Mouse (Mus musculus): ENCODE data around the gene Isl1. TPM values are rescaled to one million over a fixed set of nuclear protein-coding genes. Genes with fewer than 3 reads are reported as not detected.
A peak's percentile ranks its signal among the peaks of the same experiment; 100 is the strongest.

Gene Isl1
- polyA plus RNA-seq, 2 experiments, result 1.7 to 4.4 TPM

- H3K27ac ChIP-seq (replicated peaks; ENCODE audit: low read depth, low read length), result no peak overlapping the region
- no peak overlapping the region for H3K4me3 ChIP-seq (replicated peaks; ENCODE audit: low read length)
- no peak overlapping the region for H3K4me2 ChIP-seq (replicated peaks; ENCODE audit: low read depth, low read length, severe bottlenecking)
- H3K9ac ChIP-seq (ENCODE audit: low read depth, low read length, severe bottlenecking), result no peak overlapping the region
- 0 out of 2 replicates have a peak, but pooled peaks cover 6% of the 10 kb centered on the region for H3K4me1 ChIP-seq (ENCODE audit: control insufficient read depth, insufficient read depth, low read length)
- no peak for DNase-seq (ENCODE audit: low spot score)
- 6% methylated on average over 6 of the region's 6 CpGs for WGBS
- H3K9me3 ChIP-seq (ENCODE audit: control insufficient read depth, low read length), result no peaks in the 10 kb centered on the region
- no peaks in the 10 kb centered on the region for H3K36me3 ChIP-seq (ENCODE audit: control insufficient read depth, insufficient read depth, low read length)
- H3K27me3 ChIP-seq (ENCODE audit: control insufficient read depth, insufficient read depth, low read length), result peaks cover 70% of the 10 kb centered on the region
- no peak for ATAC-seq (ENCODE audit: low FRiP score, low read depth)
- TF ChIP-seq POLR2A (IDR thresholded peaks at IDR 0.05; ENCODE audit: borderline replicate concordance, extremely low read depth, insufficient read depth, insufficient read length), result no peak
These were observed 14.8 kb downstream of the Isl1 start for GRCm38 (mm10) chr13:116294734-116295133.

DNA sequence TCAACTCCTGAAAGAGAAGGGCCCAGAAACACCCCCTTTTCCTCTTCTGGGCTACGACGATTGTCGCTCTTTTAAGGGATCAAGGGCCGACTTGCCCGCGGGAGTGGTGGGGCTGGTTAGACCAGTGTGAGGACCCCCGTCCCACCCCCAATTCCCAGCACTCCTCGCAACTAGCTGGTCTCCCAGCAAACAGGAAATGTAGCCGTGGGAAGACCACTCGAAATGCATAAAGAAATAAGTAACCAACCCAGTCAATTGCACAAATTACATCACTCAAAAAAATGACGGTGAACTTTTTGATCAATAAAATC lies 15.4 kb downstream of the Isl1 start:
- Histone ChIP-seq H3K9ac (ENCODE audit: low read depth, low read length, severe bottlenecking) (no peak overlapping the region), H3K9me3 (ENCODE audit: control insufficient read depth, low read length) (no peaks in the 10 kb centered on the region), H3K4me2 (replicated peaks; ENCODE audit: low read depth, low read length, severe bottlenecking) (peak overlapping the region; percentile 34), H3K4me1 (ENCODE audit: control insufficient read depth, insufficient read depth, low read length) (0 out of 2 replicates have a peak, but pooled peaks cover 6% of the 10 kb centered on the region), H3K27ac (replicated peaks; ENCODE audit: low read depth, low read length) (no peak overlapping the region), H3K36me3 (ENCODE audit: control insufficient read depth, insufficient read depth, low read length) (no peaks in the 10 kb centered on the region), H3K27me3 (ENCODE audit: control insufficient read depth, insufficient read depth, low read length) (peaks cover 64% of the 10 kb centered on the region), H3K4me3 (replicated peaks; ENCODE audit: low read length) (peak overlapping the region; percentile 14; the same call in 1 of the 2 replicates)
- TF ChIP-seq POLR2A (IDR thresholded peaks at IDR 0.05; ENCODE audit: borderline replicate concordance, extremely low read depth, insufficient read depth, insufficient read length), result no peak
- DNase-seq (ENCODE audit: low spot score), result no peak
- WGBS, result under 1% methylated on average over 11 of the region's 11 CpGs
- no peak for ATAC-seq (ENCODE audit: low FRiP score, low read depth)

GRCm38 (mm10) chr13:116293301-116294150 lies 16.0 kb downstream of the Isl1 start:
- ATAC-seq (ENCODE audit: low FRiP score, low read depth) (no peak), DNase-seq (ENCODE audit: low spot score) (no peak)
- H3K27me3 ChIP-seq (ENCODE audit: control insufficient read depth, insufficient read depth, low read length), result peaks cover 59% of the 10 kb centered on the region
- no peak for TF ChIP-seq POLR2A (IDR thresholded peaks at IDR 0.05; ENCODE audit: borderline replicate concordance, extremely low read depth, insufficient read depth, insufficient read length)
- no peak overlapping the region for H3K27ac ChIP-seq (replicated peaks; ENCODE audit: low read depth, low read length)
- 0 out of 2 replicates have a peak, but pooled peaks cover 6% of the 10 kb centered on the region for H3K4me1 ChIP-seq (ENCODE audit: control insufficient read depth, insufficient read depth, low read length)
- WGBS, result 6% methylated on average over 27 of the region's 27 CpGs
- H3K9me3 ChIP-seq (ENCODE audit: control insufficient read depth, low read length), result no peaks in the 10 kb centered on the region
- H3K4me2 ChIP-seq (replicated peaks; ENCODE audit: low read depth, low read length, severe bottlenecking), result peak overlapping the region; percentile 34
- peak overlapping the region; percentile 14; the same call in 1 of the 2 replicates for H3K4me3 ChIP-seq (replicated peaks; ENCODE audit: low read length)
- H3K36me3 ChIP-seq (ENCODE audit: control insufficient read depth, insufficient read depth, low read length), result no peaks in the 10 kb centered on the region
- H3K9ac ChIP-seq (ENCODE audit: low read depth, low read length, severe bottlenecking), result no peak overlapping the region

GRCm38 (mm10) chr13:116289655-116290054 lies 19.8 kb downstream of the Isl1 start:
- Histone ChIP-seq H3K9me3 (ENCODE audit: control insufficient read depth, low read length) (no peaks in the 10 kb centered on the region), H3K27me3 (ENCODE audit: control insufficient read depth, insufficient read depth, low read length) (peaks cover 22% of the 10 kb centered on the region), H3K4me1 (ENCODE audit: control insufficient read depth, insufficient read depth, low read length) (no peaks in the 10 kb centered on the region), H3K4me3 (replicated peaks; ENCODE audit: low read length) (no peak overlapping the region), H3K27ac (replicated peaks; ENCODE audit: low read depth, low read length) (no peak overlapping the region), H3K36me3 (ENCODE audit: control insufficient read depth, insufficient read depth, low read length) (no peaks in the 10 kb centered on the region), H3K4me2 (replicated peaks; ENCODE audit: low read depth, low read length, severe bottlenecking) (no peak overlapping the region), H3K9ac (ENCODE audit: low read depth, low read length, severe bottlenecking) (no peak overlapping the region)
- TF ChIP-seq POLR2A (IDR thresholded peaks at IDR 0.05; ENCODE audit: borderline replicate concordance, extremely low read depth, insufficient read depth, insufficient read length), result no peak
- 91% methylated on average over 1 of the region's 1 CpGs for WGBS
- no peak for DNase-seq (ENCODE audit: low spot score)
- ATAC-seq (ENCODE audit: low FRiP score, low read depth), result no peak

DNA sequence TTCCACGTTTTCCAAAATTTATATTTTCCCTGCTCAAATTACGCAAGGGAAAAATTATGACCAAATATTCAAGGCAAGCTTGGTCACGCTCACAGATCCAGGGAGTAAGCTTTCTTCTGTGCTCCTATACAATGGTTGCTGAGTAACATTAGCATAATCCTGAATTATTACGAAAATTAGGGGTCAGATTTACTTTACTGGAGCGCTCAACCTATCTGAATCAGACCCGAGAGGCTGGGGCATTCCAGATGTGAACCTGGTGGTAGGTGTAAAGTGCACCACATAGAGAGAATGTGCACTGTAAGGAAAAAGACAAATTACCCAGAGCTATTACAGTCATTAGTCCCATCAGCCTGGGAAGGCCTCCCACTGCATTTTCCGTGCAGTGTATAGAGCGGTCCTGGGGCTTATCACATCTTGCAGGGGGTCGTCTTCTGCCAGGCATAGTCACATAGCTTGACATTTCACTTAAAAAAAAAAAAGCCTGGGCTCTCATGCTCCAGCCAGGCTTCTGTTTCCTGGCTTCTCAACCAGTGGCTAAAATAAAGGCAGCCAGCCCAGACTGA lies 30.2 kb downstream of the Isl1 start:
- ATAC-seq (ENCODE audit: low FRiP score, low read depth), result no peak
- H3K4me1 ChIP-seq (ENCODE audit: control insufficient read depth, insufficient read depth, low read length), result no peaks in the 10 kb centered on the region
- no peak overlapping the region for H3K4me3 ChIP-seq (replicated peaks; ENCODE audit: low read length)
- no peak overlapping the region for H3K27ac ChIP-seq (replicated peaks; ENCODE audit: low read depth, low read length)
- 48% methylated on average over 9 of the region's 9 CpGs for WGBS
- no peak overlapping the region for H3K4me2 ChIP-seq (replicated peaks; ENCODE audit: low read depth, low read length, severe bottlenecking)
- no peaks in the 10 kb centered on the region for H3K36me3 ChIP-seq (ENCODE audit: control insufficient read depth, insufficient read depth, low read length)
- no peaks in the 10 kb centered on the region for H3K27me3 ChIP-seq (ENCODE audit: control insufficient read depth, insufficient read depth, low read length)
- DNase-seq (ENCODE audit: low spot score), result no peak
- no peak overlapping the region for H3K9ac ChIP-seq (ENCODE audit: low read depth, low read length, severe bottlenecking)
- no peak for TF ChIP-seq POLR2A (IDR thresholded peaks at IDR 0.05; ENCODE audit: borderline replicate concordance, extremely low read depth, insufficient read depth, insufficient read length)
- no peaks in the 10 kb centered on the region for H3K9me3 ChIP-seq (ENCODE audit: control insufficient read depth, low read length)

Measured in limb, embryonic 14.5 days (tissue).